Mouse (Mus musculus): ENCODE results near the gene Tbc1d1. TPM values are rescaled to one million over a fixed set of nuclear protein-coding genes. Genes with fewer than 3 reads are reported as not detected.
"Not testable (repeated sequence)": the region's sequence is repeated elsewhere in the genome, so short reads cannot be mapped to it uniquely, and the experiment has no call there.

Gene Tbc1d1
- total RNA-seq, 1 experiment from 2014 or later = 61.0 TPM

DNA sequence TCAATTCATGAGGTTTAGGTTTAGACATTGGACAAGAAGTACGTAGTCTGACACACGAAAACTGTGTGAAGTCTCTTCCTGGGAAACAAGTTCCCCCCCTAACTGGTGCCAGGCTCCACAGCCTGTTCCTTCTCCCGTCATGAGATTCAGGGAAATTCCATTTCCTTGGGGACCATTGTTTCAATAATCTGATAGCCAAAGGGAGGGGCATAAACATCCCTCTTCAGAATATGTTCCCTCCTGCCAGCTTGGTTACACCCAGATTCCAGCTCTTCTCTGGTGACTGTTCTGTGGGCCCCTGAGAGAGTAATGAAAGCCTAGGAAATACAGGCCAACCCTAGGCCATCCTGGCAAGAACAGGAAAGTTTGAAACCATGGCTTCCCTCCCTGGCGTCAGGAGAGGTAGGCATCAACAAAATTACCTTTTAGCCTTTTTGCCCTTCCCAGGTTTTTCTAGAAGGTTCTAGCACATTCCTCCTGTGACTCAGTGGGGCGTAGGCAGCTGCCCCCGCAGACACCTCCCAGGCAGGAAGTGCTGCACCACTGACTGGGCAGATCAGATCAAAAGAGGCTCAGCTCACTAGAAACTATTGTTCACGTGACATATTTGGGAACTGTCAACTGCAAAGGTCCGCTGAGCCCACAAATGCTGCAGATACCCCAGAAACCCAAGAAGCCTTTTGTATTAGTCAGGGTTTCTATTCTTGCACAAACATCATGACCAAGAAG lies 204.2 kb downstream of the Tbc1d1 start:
- ATAC-seq (replicated peaks; ENCODE audit: insufficient number of reproducible peaks, low FRiP score, low TSS enrichment, poor library complexity, severe bottlenecking) = peak; percentile 57

DNA sequence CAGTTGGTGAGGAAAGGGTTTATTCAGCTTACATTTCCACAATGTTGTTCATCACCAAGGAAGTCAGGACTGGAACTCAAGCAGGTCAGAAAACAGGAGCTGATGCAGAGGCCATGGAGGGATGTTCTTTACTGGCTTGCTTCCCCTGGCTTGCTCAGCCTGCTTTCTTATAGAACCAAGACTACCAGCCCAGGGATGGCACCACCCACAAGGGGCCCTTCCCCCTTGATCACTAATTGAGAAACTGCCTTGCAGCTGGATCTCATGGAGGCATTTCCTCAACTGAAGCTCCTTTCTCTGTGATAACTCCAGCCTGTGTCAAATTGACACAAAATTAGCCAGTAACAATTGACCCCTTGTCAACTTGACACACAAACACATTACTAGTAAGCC lies 204.8 kb downstream of the Tbc1d1 start:
- not testable (repeated sequence) for ATAC-seq (replicated peaks; ENCODE audit: insufficient number of reproducible peaks, low FRiP score, low TSS enrichment, poor library complexity, severe bottlenecking)

DNA sequence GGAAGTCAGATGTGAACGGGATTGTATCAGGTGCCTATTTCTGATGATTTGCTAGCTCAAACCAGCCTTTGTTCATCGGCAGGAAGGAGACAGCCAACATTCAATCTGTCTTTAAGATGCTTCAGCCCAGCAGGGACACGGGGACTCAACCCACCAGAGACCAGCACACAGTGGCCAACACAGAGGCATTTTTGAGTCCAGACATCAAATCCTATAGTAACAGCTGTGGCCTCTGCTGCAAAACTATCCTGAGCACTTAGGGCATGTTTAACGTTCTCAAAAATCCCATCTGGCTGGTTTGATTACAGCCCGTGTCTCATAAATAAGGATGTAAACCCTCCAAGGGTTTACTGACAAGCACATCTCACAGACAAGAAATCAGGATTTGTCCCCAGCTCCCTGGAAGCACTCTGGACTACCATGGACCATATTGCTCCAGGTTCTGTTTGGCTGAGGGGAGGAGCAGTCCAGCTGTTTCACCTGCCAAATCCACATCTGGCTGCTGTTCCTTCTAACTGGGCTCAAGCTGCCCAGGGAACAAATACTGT lies 207.8 kb downstream of the Tbc1d1 start:
- no peak for ATAC-seq (replicated peaks; ENCODE audit: insufficient number of reproducible peaks, low FRiP score, low TSS enrichment, poor library complexity, severe bottlenecking)

DNA sequence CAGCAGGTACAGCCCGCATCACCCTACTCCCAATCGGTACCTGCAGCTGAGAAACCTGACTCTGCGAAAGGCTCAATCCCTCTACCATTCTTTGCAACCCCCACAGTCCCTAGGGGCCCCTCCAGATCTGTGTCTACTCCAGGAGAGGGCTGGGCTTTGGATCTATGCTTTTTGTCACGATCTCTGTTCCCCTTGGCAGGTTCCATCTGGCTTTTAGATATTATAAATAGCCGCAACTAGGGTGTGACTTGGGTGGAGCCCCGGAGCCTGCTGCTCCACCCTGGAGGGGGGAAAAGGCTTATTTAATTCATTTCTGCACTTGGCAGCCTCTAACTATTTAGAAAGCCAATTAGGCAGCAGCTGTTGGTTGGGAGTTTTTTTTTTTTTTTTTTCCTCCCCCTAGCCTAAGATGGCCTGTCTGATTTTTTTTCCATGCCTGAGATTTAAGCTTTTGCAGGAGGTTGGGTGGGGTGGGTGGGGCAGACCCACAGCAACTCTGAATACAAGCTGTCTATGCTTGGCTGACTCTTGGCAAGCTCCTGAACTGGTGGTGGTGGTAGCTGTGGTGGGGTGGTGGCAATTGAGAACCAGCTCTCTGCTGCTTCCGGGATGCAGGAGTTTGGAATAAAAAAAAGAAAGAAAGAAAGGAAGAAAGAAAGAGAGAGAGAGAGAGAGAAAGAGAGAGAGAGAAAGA lies 208.5 kb downstream of the Tbc1d1 start:
- 0 out of 2 replicates have a peak, but pooled peaks have one; percentile 36 for ATAC-seq (replicated peaks; ENCODE audit: insufficient number of reproducible peaks, low FRiP score, low TSS enrichment, poor library complexity, severe bottlenecking)

DNA sequence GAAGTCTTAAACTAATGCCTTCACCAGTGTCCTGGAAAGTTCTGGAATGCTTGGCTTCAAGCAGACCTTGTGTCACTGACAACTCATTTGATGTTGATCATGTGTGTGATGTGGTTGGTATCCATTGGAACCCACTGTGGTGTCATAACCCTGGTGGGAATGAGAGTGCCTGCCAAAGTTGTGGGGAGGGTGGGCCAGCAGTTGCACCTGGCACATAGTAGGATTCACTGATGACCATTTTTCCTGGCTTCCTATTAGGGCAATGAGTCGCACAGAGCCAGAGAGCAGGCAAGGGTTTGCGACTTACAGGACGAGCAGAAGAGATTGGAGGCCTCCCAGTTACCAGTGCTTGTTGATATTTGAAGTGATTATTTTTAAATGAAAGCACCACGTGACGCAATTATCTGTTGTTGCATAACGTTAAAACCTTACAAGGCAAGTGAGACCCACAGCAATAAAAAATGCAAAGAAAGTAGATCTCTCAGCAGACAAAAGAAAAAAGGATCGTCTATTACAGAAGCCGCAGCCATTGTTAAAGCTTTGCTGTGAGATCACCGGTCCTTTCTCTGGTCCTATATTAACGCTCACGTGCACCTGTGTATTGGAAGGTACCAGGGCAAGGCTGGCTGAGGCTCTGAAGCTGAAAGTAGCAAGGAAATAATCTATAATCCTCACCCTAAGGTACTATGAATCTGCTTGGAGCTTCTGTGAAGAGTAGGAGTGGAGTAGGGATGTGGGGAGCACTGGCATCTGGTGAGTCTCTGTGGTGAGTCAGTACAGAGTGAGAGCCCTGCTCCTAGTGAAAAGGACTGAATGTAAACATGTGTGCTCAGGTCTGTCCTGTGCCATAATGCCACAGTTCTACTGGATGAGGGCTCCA lies 209.3 kb downstream of the Tbc1d1 start:
- ATAC-seq (replicated peaks; ENCODE audit: insufficient number of reproducible peaks, low FRiP score, low TSS enrichment, poor library complexity, severe bottlenecking) = no peak

DNA sequence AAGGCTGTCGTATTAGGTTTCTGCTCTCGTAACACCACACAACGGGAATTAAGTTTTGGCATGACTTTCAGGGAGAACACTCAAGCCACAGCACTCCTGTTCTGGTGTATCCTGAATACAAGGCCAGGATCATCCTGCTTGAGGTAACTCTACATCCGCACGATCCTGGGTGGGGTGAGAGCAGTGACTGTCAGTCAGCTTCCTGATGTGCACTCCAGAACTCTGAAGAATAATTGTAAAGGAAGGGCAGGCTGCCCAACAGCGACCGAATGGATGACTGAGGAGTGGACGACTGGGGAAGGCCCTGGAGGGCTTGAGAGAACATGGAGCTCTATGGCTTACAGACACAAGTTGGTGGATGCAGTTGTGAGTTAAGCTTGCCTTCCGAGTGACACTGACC lies 210.0 kb downstream of the Tbc1d1 start:
- no peak for ATAC-seq (replicated peaks; ENCODE audit: insufficient number of reproducible peaks, low FRiP score, low TSS enrichment, poor library complexity, severe bottlenecking)

DNA sequence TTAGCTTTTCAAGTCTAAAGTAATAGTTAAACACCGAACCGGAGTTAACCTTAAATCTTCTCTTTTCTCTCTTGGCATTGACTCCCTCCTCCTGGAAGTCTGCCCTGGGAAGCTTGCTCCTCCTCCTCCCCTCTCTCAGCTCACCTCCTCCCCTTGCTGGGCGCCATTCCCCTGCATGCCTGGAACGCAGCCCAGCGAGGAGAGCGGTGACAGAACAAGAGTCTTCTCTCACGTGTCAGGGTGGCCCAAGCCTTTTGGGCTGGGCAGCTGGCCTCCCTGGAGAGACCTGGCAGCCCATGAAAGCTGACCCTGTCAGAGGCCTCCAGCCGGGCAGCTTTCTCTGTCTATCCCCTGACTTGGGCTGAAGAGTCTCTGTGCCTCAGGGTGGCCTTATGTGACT lies 211.3 kb downstream of the Tbc1d1 start:
- ATAC-seq (replicated peaks; ENCODE audit: insufficient number of reproducible peaks, low FRiP score, low TSS enrichment, poor library complexity, severe bottlenecking) = no peak

DNA sequence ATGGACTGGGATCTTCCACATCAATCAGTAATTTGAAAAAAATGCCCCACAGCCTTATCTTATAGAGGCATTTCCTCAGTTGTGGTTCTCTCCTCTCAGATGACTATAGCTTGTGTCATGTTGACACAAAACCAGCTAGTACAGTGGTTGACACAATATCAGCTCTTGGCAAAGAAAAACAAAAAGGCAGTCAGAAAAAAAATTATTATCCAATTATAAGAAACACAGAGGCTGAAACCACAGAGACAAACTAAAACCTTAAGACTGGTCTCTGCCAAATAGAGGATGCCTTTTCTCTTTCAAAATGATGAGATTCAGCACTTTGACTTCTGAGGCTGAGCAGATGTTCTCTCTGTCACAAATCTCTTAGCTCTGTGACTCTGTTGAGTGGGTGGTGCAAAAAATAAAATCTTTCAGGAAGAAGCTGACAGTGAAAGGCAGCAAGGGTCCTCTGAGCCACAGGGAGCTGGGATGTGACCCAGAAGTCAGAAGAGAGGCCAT lies 215.3 kb downstream of the Tbc1d1 start:
- ATAC-seq (replicated peaks; ENCODE audit: insufficient number of reproducible peaks, low FRiP score, low TSS enrichment, poor library complexity, severe bottlenecking) = no peak; the same call in 1 of the 2 replicates

DNA sequence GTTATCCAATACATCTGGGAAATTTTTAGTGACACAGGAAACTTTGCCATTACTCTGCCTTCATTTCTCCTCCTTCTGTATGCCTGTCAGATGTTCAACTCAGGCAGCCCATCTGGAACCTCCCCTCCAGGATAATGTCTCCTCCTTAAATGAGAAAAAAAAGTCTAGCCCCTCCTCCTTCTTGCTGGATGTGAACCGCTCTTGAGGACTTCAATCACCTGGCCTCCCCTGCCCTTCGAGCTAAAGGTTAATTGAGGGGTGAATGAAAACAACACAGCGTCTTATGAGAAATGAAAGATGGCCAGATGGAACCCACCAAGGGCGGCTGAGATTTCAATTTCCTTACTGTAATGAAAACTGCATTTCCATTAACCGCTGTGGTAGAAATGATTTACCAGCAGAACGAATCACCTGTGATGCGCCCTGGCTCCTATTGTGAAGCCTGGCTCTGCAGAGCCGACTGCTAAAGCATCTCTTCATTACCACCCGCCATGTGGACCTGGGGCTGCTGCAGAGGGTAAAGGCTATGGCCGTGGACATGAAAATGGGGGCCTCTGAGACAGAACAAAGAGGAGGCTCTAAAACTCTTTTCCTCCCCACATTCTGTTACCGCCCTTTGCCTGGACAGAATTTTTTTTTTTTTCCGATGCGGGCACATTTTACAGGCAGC lies 216.3 kb downstream of the Tbc1d1 start:
- ATAC-seq (replicated peaks; ENCODE audit: insufficient number of reproducible peaks, low FRiP score, low TSS enrichment, poor library complexity, severe bottlenecking) = no peak

DNA sequence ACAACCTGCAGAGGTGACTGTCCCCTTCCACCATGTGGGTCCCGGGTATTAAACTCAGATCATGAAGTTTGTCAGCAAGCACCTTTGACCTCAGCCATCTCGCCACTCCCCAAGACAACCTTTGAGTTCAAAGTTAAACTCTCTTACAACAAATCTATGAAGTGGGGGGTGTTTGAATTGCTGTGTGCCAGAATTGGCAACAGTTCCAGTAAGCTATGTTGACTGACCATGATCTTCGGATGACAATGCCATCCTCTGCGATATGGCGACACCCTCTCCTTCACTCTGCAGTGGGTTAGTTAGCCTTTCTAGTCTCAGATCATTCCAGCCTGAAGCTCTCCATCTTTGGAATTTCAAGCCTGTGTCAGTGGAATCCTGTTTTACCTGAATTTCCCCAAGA lies 217.6 kb downstream of the Tbc1d1 start:
- ATAC-seq (replicated peaks; ENCODE audit: insufficient number of reproducible peaks, low FRiP score, low TSS enrichment, poor library complexity, severe bottlenecking) = no peak

DNA sequence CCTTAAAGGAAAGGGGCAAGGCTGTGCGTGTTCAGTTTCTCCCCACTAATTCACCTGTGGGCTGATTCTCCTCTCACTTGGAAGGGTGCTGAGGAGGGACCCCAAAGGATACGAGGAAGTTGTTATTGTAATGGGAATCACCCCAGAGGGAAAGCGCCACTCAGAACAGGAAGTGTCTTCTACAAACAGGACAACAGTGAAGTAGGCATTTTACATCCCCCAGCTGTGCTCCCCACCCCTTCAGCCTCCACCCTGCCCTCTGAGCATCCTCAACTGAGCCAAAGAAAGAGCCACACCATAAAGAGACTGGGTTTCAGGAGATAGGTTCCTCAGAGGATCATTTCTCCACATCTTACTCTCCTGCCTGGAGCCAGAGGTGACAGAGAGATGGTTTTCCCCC lies 219.7 kb downstream of the Tbc1d1 start:
- ATAC-seq (replicated peaks; ENCODE audit: insufficient number of reproducible peaks, low FRiP score, low TSS enrichment, poor library complexity, severe bottlenecking) = peak; percentile 18; the same call in 1 of the 2 replicates

DNA sequence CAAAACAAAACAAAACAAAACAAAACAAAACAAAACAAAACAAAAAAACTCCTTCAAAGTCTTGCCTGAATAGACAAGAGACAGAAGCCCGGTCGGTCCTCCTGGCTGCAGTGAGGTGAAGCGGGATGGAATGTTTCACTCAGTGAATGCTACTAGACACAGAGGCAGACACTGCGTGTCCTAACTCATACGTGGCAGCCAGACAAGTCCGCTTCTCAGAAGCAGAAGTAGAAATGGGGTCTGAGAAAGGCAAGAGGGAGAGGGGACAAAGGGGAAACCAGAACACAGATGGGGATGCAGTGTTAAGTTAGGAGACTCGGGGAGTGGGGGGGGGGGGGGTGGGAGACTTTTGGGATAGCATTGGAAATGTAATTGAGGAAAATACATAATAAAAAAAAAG lies 220.4 kb downstream of the Tbc1d1 start:
- ATAC-seq (replicated peaks; ENCODE audit: insufficient number of reproducible peaks, low FRiP score, low TSS enrichment, poor library complexity, severe bottlenecking) = 0 out of 2 replicates have a peak, but pooled peaks have one; percentile 8

DNA sequence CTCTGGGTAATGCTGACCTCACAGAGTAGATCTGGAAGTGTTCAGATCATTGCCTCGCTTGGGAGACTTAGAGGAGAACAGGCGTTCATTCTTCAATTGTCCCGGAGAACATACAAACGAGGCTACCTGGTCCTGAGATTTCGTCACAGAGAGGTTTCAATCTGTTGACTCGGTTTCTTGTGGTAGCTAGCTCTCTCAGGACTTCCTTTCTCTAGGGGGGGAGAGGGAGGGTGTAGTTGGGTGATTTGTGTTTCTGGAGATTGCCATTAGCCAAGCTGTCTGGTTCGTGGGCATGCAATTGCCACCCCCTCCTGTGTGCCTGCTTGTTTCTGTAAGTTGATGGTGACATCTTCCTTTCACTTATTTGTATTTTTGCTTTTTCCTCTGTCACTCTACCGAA lies 221.6 kb downstream of the Tbc1d1 start:
- ATAC-seq (replicated peaks; ENCODE audit: insufficient number of reproducible peaks, low FRiP score, low TSS enrichment, poor library complexity, severe bottlenecking) = peak; percentile 6; the same call in 1 of the 2 replicates

DNA sequence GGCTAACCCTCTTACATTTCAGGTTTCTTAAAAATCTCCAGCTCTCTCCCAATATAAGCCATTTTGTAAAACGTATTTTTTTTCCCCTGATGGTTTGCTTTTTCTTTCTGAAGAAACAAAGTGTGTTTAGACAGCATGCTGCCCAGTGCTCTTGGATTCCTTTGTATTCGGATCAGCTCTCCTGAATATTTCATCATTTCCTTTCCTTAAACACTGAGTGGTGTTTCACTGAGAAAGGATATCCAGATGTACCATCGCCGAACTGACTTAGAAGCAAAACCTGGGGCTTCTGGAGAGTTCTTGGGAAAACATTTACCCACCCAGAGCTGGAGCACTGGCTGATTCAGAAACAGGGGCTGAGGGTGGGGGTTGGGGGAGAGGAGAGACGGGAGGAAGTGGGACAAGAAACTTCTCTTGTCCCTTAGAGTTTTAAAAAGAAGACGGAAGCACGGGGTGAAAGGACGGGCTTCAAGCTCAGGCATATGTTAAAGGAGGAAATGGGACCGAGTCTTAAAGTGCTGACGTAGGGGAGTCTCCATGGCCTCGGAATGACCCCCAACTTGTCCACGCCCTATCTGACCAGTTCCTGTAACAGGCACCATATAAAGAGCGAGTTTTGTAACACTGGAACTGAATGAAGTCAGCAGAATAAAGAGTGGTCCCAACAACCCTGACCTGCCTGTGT lies 222.6 kb downstream of the Tbc1d1 start:
- peak; percentile 70 for ATAC-seq (replicated peaks; ENCODE audit: insufficient number of reproducible peaks, low FRiP score, low TSS enrichment, poor library complexity, severe bottlenecking)

DNA sequence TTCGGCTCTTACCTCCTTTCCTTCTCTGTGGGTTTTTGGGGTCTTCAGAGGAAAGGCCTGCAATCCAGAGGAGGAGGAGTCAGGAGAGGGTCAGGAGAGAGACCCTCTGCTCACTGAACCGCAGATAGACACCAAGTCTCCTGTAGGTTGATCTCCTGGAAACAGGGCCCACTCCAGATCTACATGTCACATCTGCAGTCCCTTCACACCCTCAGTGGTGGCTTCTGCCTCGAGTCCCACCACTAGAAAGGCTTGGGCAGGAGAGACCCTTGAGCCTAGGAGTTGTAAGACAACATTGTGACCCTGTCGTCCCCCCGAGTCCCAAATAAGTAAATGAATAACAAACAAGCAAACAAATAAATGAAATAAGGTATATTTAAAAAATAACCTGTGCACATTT lies 223.7 kb downstream of the Tbc1d1 start:
- ATAC-seq (replicated peaks; ENCODE audit: insufficient number of reproducible peaks, low FRiP score, low TSS enrichment, poor library complexity, severe bottlenecking) = no peak

DNA sequence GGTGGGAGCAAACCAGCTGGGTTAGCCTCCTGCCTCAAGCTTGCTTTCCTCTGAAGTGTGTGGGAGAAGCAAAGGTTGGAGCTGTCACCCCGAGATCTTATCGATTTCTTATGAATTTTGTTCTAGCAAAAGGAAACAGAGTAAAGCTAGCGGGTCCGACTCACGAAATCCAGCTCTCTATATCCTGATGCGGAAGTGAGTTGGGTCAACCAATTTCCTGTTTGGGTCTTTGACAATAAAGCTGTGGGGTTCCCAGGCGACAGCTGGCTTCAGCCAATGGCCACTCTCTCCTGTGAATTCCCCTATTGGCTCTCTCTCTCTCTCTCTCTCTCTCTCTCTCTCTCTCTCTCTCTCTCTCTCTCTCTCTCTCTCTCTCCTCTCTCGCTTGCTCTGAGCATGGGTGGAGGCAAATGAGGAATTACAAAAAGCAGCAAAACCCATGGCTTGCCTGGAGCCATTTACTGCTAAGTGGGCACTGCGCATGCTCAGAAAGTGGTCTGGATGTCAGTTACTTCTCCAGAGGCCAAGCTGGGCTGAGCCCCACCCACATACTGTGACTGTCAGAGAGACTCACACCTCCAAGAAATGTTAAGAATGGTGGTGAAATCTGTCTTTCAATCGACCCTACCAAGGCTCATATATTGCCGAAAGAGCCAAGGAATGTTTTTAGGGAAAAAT lies 224.7 kb downstream of the Tbc1d1 start:
- ATAC-seq (replicated peaks; ENCODE audit: insufficient number of reproducible peaks, low FRiP score, low TSS enrichment, poor library complexity, severe bottlenecking) = peak; percentile 48

DNA sequence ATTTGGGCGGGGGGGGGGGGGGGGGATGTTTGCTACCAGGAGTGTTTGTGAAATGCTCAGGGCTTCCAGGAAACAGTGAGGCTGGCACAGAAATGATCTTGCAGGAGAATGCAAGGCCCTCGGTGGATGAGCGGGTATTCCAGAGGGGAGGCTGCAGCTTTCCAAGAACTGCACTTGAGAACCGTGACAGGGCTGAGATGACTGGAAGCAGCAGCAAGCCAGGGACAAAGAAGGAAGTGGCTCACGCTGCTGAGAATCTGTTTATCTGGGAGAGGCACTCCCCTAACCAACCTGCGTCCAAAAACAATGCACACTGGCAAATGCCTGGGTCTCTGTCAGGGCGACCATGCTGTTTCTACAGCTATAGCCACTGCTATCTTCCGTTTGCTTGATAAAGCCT lies 225.4 kb downstream of the Tbc1d1 start:
- ATAC-seq (replicated peaks; ENCODE audit: insufficient number of reproducible peaks, low FRiP score, low TSS enrichment, poor library complexity, severe bottlenecking) = no peak
